Mouse (Mus musculus) ovary, postnatal 14 days (tissue): ENCODE measurements around the gene Creb5.

Experiments
- DNase-seq: peaks from one replicate; pipeline ENCODE4 v3.0.0; 2022; ENCODE audit warnings: low spot score

Gene Creb5

DNA sequence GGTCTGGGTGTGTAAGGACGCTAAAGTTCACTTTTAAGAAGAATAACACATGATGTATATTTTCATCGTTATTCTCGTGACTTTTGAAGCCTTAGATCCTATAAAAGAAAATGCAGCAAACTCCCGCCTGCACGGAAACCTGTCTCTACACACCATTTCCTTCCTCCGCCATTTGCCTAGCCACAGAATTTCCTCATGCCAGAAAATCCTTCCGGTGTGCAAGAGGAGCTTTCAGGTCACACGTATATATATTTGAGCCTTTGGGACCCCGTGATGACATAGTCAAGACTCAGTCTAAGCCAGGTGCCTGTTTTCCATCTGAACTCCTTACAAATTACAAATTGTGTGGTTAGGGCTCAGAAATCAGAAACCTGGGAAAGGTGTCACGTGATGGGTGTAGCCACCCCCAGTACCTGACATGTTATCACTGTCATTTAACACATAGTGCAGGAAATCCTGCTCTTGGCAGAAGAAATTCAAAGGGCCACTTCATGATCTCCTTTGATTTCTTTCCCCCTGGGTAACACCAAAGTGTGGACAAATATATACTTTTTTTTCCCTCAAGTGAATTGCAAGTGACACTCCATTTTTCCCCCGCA lies 158.9 kb downstream of the Creb5 start:
- no peak for DNase-seq

DNA sequence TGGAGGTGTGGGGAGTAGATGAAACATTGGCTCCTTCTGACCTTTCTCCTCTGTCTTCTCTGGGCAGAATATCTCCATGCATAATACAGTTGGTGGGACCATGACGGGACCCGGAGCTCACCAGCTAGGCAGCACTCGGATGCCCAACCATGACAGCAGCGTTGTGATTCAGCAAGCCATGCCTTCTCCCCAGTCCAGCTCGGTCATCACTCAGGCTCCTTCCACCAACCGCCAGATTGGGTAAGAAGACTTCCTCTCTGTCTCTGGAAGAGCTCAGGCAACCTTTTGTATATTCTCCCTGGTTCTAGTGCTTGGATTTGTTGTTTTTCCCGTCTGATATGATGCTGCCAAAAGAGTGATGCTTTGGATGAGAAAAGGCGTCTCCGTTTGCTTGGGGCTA lies 160.4 kb downstream of the Creb5 start:
- no peak for DNase-seq

DNA sequence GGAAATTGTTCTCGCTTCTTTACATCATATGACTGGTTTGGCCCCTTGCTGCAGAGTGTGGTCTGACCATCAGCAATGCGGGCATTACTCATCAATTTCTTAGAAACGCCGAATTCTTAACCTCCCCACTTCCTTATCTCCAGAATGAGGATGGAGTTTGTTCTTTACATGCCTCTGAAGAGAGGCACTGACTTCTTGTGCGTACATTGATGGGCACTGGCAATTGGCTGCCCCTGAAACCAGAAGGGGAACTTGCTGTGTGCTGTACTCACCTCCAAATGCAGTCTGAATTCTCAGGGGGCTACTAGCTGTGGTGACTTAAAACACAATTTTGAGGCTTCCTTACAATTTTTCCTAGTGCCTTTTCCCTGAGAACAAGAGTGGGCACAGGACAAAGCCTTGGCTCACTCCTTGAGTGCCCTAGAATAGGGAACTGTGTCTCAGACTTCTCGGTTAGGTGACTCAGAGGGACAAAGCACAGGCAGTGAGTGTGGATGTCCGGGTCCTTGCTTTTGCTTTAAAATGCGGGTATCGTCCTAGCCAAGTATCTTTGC lies 161.3 kb downstream of the Creb5 start:
- DNase-seq, result no peak

DNA sequence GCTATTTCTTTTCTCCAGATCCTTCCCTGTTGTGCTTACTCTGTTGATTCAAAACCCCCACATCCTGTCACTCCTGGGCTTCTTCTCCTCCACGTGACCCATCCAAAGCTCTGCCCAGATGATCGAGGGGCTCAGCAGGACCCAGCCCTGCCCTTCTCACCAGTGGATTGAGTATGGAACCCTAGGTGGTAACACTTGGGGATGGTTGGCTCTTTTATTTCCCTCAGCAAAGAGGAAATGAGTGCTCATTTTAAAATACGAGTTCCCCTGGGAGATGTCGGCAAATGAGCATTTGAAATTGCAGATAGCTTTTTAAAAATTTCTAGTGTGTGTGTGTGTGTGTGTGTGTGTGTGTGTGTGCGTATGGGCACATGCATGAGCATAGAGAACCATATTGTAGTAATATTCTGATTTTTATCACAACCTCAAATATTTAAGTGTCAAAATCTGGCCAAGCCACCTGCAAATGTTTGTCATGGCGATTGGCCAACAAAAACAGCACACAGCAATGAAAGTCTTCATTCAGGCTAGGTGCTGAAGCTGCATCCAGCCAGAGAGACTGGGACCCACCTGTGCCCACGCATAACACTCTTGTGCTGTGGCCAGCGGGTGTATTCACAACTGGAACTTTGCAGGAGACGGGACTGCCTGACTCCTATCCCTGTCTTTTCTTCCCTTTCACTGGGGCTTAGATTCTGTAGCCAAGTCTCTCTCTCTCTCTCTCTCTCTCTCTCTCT lies 162.5 kb downstream of the Creb5 start:
- no peak for DNase-seq

DNA sequence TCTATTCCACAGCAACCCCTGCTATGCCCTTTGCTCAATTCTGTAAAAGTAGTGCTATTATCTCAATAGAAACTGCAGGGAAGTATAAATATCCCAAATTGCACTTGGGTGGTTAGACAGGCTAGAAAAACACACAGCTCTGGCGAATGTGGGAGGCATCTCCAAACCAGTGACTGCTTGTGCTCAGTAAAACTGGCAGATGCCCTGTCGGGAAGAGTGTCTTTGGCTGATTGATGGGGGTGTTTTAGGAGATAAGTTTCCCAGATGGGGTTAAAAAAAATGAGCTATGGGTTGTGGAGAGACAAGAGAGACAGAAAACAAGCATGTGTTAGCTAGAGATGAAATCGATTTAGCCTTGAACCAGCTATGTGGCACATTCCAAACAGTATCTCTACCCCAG lies 163.4 kb downstream of the Creb5 start:
- no peak for DNase-seq

DNA sequence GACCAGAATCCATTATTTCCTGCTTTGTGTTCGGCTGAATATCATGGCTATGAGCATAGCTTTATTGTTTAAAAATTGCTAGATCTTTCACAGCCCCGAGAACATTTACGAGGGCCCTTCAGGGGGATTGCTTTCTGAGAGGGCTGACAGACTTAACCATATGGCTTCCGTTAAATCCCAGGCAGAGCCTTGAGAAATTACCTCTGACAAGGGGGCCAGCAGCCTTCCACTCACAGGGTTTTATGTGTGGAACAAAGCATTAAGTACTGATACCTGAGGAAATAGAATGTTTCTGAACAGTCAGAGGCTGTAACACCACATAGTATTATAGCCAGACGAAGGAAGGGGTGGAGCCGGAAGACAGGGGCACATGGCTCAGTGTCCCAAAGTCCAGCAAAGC lies 165.2 kb downstream of the Creb5 start:
- DNase-seq, result no peak

DNA sequence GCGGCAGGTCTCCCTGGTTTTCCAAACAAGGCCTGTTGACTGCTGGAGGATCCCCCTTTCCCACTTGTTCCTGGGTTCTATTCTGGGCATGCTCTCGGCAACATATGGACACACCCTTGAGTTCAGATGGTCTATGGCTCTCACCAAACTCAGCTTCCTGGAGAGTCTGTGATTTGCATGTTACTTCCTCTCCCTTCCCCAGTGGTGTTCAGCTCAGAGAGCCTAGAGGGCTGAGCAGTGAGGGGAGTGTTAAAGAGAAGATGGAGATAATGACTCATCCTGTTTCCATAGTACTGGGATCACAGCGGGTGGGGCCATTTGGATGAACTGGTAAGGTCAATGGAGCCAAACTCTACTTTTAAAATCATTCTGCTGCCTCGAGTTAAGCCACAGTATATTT lies 168.4 kb downstream of the Creb5 start:
- no peak for DNase-seq

DNA sequence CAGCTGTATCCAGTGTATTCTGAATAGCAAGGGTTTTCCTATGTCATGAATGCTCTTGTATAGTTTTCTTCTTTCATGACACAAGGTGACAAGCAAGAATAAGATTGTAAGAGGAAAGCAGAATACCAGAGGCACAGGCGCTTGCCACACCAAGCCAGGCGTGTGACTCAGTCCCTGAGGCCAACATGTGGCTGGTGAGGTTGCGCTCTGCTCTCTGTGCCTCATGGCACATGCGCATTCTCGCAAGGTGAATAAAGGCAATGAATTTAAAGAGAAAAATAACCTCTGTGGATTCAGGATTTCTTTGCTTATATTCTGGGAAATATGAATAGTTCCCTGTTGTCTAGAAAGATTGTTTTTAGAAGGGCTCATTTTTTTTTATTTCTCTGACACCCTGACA lies 169.0 kb downstream of the Creb5 start:
- no peak for DNase-seq

DNA sequence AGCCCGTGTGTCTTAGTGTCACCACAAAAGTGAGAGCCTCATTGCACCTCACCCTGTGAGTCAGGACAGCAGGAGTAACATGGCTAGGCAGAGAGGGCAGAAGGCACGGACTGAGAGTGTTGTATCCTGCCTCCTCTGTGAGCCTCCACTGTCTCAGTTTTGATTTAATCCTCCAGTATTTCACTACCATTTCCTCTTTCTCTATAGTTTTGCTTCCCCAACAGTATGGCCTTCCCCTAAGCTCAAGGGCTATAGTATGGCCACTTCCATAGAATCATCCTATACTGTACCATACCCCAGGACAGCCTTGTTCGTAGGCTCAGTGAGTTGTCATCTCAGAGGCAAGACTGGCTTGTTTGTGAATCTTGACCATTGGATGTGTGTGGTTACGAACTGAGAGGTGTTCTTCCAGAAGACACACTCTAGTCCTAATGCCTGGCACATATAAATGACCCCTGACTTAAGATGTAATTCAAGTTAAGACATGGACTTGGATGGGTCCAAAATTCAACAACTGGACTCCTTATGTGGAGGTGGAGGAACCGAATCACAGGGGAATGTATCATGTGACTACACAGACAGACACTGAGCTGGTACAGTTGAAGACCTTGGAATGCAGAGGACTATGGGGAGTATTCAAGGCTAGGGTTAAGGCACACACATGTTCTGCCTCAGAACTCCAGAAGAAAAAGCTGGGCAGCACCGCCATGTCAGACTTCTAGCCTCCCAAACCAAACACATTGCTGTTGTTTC lies 173.1 kb downstream of the Creb5 start:
- no peak for DNase-seq

DNA sequence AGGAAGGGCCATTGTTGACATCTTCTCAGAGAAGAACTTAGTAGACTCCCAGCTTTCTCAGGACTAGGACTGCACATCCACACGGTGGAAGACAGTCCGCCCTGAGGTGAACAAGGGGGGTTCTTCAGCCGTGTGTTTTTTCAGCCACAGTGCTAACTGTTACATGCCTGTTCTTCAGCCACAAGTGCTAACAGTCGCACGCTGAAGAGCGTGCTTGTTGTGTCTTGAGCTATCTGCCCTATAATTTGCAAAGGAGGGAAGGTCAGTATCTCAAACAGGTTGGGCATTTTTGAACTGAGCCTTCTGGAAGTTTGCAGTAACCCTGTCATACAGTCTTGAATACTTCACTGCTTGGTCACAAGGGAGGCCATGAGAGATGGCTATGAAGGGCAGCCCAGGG lies 174.0 kb downstream of the Creb5 start:
- DNase-seq, result no peak

DNA sequence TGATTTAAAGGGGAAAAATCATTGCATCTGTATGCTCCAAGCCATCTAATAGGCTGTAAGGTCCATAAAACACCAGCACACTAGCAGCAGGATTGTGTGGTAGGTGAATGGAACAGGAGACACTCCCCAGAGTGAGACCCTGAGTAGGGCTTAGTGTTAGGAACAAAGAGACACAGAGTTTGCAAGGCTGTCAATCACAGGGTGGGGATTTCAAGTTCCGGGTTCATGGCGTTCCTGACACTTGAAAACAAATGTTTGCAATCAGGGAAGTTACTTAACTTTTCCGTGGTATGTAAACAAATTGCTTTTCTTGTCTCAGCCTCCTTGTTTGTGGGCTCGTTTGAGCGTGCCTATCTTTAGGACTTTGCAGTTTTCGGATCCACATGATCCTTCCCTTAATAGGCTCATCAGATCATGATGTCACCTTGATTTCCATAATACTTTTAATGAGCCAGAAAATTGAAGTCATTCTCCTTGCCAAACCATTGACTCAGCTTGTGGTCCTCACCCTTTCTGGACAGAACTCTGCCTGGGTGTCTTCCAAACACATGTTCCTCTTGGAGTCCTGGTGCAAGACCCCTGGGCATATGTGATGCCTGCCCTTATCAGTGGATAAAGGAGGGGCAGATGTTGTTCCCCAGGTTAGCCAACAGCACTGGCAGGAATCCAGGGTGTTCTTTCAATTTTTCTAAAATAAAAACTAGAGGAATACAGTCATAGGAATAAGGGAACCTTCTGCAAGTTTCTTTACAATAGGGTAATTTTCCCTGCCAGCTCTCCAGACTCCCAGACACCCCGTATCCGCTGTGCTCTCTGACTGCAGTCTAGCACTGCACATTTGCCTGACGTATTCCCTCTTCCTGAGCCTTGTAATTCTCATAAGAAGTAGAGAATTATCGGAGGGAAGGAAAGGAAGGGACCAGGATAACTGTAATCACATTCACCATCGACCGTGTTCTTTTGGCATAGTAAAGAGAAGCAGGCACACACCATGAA lies 175.0 kb downstream of the Creb5 start:
- no peak for DNase-seq

DNA sequence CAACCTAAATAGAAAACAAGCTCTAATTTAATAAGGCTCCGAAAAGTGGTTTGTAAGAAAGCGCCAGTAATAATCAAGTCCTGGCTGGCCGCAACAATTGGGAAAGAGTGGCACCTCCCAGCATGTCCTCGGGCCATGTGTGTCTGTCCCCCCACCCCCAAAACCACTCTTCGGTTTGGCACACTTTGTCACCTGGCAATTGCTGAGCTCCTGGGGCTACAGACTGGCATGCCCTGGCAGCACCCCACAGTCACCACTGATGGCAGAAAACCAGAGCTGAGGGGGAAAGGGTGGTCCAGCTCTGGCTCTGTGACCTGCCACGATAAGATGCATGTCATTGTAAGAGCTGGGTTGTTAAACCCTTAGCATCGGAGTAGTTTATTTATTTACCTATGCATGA lies 175.7 kb downstream of the Creb5 start:
- DNase-seq, result no peak

DNA sequence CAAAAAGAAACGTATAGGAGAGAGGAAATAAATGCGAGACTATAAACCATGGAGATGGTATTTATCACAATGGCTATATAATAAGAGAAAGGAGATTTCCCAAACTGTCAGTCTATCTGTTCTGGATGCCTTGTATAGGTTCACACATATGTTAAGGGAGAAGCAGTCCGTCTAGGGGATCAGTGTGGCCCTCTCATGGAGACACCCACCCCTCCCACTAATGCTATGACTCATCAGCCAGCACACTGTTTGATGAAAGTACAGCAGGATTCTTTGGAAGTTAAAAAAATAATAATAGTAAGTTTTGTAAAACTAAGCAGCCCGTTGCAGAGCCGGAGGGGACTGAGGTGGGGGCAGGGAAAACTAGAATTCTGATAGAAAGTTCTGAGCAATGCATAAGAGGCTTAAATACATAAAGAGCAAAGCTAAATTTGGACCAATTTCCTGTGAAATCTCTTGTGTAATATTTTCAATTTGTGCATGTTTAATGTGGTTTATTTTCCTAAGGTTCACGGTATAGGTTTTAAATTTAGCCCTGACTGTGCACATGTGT lies 176.3 kb downstream of the Creb5 start:
- DNase-seq, result no peak

DNA sequence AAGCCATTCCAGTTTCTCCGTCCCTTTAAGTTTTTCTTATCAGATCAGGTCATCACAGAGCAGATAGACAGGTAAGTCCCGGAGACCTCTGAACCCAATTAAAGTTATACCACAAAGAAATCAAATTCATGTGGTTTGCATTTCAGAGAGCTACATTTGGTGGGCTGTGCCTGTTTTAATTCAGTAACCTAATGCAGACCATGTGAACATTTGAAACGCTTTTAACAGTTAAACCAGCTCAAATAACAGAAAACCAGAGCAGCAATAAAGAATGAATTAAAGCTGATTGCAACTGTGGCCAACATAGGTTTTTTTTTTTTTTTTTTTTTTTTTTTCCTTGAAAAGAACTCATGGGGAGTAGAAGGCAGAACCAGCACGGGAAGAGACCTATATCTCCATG lies 182.1 kb downstream of the Creb5 start:
- no peak for DNase-seq

DNA sequence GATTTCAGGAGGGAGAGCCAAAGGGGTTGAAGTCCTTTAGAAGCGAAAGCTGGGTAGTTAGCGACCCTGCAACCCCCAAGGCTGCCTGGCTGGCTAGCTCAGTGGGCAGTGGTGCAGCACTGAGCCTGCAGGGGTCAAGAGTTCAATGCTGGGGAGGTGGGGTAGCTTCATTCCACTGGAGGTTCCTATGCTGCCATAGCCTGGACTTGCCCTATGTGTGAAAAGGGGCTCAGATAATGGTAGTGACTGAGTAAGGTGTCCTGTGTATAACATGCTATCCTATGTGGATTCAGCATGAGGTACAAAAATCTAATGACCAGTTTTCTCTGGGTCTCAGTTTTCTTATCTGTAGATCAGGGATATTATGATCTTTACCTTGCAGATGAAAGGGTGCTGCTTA lies 182.6 kb downstream of the Creb5 start:
- DNase-seq, result no peak

DNA sequence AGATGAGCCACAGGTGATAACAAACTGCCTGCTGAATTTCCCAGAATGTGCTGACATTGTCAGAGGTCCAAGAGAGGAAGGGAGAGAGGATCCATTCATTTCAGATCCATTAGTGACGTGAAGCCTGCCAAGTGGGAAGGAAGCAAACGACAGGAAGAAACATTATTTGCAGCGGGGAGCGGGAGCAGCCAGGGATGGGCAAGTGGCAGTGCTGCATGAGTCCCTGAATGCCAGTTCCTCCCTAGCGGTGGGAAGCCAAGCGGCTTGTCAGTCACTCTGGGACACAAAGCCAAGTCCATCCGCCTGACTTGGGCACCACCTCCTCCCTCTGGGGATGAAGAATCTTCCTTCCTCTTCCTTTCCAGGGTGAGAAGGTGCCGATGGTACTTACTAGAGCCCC lies 183.5 kb downstream of the Creb5 start:
- DNase-seq, result no peak

DNA sequence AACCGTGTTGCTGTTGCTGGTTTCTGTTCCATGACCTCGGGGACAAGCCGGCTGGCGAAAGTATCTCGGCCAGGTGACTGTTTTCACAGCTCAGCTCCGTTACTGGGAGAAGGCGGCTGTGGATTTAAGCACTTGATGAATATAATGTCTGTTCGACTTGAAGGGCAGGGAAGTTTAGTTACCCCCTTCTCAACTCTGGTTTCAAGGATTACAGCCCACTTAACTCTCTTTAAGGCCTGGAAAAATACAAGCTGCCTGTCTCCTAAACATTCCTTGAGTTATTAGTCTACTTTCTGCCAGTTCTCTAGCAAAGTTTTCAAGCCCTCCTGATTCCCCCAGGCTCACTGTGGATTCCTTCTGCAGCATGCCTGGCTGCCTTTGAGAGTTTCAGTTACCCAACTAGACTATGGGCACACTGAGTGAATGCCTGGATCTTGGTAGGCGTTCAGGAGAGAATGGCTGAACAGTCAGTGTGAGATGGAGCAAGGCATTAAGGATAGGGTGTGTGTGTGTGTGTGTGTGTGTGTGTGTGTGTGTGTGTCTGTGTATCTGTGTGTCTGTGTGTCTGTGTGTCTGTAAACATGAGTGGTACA lies 184.0 kb downstream of the Creb5 start:
- no peak for DNase-seq

DNA sequence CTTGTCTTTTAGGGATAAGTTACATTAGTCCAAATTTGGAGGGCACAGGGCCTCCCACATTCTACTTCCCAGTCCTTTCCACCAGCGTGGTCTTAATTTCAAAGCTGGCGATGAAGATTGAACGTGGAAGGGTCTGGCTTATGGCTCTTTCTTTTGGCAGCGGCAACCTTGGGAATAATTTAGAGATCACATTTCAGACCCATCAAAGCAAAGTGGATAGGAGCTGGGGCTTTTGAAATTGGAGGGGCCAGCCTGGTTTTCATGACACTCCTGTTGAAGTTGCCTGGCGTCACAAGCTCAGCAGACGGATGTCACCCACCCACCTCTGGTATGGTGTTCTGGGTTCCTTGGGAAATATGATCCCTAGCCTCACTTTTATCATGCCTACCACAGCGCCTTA lies 185.7 kb downstream of the Creb5 start:
- DNase-seq, result no peak

DNA sequence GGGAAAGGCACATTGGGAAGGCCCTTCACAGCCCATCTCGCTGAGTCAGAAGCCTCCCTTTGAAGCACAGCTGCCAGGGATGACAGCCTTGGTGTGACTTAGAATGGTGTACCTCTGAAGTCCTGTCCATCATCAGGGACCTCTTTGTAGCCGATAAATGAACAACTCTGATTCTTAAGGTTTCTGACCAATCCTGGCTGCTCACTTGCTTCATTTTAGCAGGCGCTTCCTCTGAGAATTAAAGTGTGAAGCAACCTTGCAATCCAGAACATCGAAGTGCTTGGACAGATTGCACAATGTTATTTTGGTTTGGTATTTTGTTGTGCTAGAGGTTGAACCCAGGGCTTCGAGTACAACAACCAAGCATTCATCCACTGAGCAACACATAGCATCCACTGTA lies 190.4 kb downstream of the Creb5 start:
- DNase-seq, result no peak

DNA sequence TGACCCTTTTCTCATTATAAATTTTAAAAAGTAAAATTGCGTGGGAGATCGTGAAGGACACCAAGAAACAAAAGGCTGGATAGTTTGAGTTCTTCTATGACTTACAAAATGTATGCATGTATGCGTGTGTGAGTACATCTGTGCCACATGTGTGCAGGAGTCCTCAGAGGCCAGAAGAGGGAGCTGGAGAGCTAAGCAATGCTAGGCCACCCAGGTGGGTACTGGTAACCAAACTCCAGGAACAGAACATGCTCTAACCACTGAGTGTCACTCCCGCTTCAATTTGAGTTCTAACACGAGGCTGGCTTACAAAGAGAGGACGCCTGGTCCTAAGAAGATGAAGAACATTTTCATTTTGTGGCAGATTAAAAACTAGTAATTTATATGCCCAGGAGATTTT lies 203.8 kb downstream of the Creb5 start:
- DNase-seq, result no peak

DNA sequence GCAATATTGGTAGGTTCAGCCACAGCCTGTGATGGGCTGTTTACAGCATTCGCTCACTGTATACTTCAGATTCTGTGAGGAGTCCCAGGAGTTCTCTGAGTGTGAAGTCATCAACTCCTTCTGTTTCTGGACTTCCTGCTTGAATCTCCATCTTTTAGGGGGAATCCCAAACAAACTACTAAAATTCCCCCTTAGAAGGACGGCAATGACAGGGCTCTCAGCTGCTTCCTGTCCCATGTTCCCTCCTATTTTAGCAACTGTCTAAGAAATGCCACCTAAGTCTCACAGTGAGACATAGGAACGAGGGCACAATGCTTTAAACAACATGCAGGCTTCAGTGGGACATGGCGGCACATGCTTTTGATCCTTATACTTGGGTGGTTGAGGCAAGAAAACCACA lies 204.3 kb downstream of the Creb5 start:
- no peak for DNase-seq
